Mouse (Mus musculus) liver, adult (tissue): ENCODE results near the gene Ndufa13.
A peak's percentile ranks its signal among the peaks of the same experiment; 100 is the strongest.

Source experiments
- GATA4 ChIP-seq: IDR thresholded peaks from 2 replicates; pipeline ENCODE4 v1.6.1; 2014; ENCODE audit warnings: mild to moderate bottlenecking, low read length; ENCODE audit not compliant: insufficient replicate concordance

Ndufa13 gene

GRCm38 (mm10) chr8:69919010-69919409 is 16.7 kb upstream of the Ndufa13 start:
- no peak for TF ChIP-seq GATA4

DNA sequence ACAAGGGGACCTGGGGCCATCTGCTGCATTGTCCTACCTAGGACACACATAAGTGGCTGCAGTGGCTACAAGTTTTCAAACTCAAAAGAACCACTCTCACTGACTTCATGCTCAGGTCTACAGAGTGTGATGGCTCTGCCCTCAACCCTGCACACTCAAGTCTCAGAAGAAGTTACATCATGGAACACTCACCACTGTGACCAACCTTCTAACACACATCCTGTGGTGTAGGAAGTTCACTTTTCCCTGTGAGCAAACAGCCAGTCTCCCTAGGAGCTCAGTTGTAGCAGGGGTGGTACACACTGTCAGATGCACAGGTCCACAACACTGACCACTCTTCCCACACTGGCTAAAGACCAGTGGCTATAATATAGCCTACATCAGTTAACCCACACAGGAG is 16.1 kb upstream of the Ndufa13 start:
- TF ChIP-seq GATA4: no peak

GRCm38 (mm10) chr8:69915748-69916147 is 13.4 kb upstream of the Ndufa13 start:
- TF ChIP-seq GATA4: no peak

GRCm38 (mm10) chr8:69914526-69914925 is 12.2 kb upstream of the Ndufa13 start:
- no peak for TF ChIP-seq GATA4

- no peak for TF ChIP-seq GATA4
These were observed 10.2 kb upstream of the Ndufa13 start for GRCm38 (mm10) chr8:69912478-69913074.

GRCm38 (mm10) chr8:69911917-69912316 is 9.6 kb upstream of the Ndufa13 start:
- TF ChIP-seq GATA4: no peak

- TF ChIP-seq GATA4: no peak
These were observed 4.7 kb upstream of the Ndufa13 start for GRCm38 (mm10) chr8:69907106-69907505.

DNA sequence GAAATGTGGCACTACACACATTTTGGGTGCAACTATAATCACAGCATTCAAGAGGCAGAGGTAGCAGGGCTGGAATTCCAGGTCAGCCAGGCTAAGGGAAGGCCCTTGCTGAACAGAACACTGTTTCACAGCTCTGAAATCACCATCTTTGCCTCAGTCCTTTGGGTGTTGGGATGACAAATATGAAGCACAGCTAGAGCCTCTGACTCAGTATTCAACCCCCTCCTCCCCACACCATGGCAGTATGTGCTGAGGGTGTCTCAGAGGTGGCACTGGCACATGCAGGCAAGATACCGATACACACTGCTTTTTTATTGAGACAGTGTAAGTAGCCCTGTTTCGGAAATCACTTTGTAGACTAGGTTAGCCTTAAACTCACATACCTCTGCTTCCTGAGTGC is 3.9 kb upstream of the Ndufa13 start:
- no peak for TF ChIP-seq GATA4

- TF ChIP-seq GATA4: no peak
These were observed 1.7 kb upstream of the Ndufa13 start for GRCm38 (mm10) chr8:69904096-69904495.

GRCm38 (mm10) chr8:69903063-69903542 is 745 bp upstream of the Ndufa13 start:
- TF ChIP-seq GATA4: peak; percentile 88; the same call in 1 of the 2 replicates

GRCm38 (mm10) chr8:69901484-69902162 is 735 bp downstream of the Ndufa13 start:
- no peak for TF ChIP-seq GATA4

- no peak for TF ChIP-seq GATA4
These were observed 1.4 kb downstream of the Ndufa13 start for GRCm38 (mm10) chr8:69900895-69901451.

- TF ChIP-seq GATA4: no peak
These were observed 2.5 kb downstream of the Ndufa13 start for GRCm38 (mm10) chr8:69899876-69900275.

DNA sequence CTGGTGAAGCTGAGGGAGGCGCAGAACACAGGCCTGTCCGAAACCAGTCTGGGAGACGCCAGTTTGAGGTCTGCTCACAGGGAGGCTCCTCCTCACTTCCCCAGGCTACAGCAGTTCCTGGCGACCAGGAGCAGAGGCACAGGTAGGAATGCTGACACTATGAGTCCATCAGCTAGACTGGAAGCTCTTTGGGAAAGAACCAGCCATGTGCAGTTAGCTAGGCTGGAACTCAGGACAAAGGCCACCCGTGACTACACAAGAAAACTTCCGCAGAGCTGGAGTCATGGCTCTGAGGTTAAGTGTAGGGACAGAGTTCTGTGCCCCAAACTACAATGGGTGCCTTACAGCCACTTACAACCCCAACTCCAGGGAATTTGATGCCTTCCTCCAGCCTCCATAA is 4.5 kb downstream of the Ndufa13 start:
- TF ChIP-seq GATA4: no peak

DNA sequence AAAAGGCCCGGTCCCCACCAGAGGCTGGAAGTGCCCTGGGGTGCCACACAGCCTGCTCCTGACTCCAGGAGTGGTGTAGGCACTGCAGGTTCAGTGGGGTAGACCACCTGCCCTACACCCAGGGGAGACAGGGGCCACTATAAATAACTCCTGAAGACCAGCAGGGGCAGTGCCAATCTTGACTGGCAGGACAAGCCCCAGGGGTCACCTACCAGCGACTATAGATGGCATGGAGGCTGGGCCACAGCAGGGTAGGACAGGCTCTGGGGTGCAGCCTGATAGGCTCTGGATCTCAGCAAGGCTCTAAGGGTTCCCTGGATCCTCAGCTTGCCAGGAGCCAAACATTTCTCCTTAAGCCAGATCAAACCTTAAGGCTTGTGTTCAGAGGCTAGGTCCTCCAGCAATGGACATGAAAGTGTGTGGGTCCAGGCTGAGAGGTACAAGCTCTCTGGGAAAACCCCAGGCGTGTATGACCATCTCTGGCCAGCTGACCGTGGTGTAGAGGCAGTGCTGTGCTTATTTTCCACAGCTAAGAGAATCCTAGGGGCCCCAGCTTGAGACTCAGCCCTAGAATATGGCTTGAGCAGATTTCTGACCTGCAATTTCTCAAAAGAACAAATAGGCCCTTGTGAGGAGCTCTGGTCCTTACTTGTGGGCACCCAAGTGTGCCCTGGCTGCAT is 6.4 kb downstream of the Ndufa13 start:
- no peak for TF ChIP-seq GATA4

DNA sequence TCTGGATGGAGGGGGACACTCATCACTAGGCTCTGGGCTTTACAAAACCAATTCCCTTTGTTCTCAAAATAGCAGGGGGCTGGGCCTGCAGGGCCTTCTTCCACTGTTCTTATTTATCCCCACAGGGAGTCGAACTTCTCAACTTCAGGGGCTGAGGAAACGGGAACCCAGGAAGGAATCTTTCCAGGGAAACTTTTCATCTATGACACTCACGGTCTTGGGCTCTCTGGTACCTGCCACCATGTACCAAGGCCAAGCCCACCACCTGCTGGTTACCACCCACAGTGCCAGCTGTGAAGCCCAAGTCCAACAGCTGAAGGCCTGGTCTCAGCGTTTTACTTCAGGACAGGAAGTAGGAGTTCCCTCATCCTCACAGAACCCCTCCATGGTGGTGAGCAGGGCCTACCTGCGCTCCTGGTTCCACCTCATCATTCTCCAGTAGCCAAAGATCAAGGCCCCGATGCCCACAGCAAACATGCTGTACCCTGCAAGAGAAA is 7.5 kb downstream of the Ndufa13 start:
- TF ChIP-seq GATA4: no peak
